Mouse (Mus musculus) ES-E14 (cell line): ENCODE measurements around the gene Fgr. TPM values are rescaled to one million over a fixed set of nuclear protein-coding genes. Genes with fewer than 3 reads are reported as not detected.

Source experiments
- DNase-seq: peaks from one replicate; pipeline ENCODE4 v3.0.0-alpha.2; 2013; ENCODE audit warnings: low read depth, low spot score
- H3K27ac ChIP-seq: 2 replicates; pipeline ENCODE4 v1.5.1; 2012; ENCODE audit warnings: low read depth, mild to moderate bottlenecking, low read length, moderate library complexity, mixed read lengths; ENCODE audit not compliant: poor library complexity, insufficient read depth, severe bottlenecking
- H3K36me3 ChIP-seq: 2 replicates; pipeline ENCODE4 v1.6.1; 2012; ENCODE audit warnings: mild to moderate bottlenecking, low read length, moderate library complexity, mixed read lengths; ENCODE audit not compliant: control insufficient read depth, poor library complexity, insufficient read depth, severe bottlenecking
- H3K4me1 ChIP-seq, 2 experiments: fragments of 150-350 bp in 1 of 2; sonication (generic) in 1 of 2; 2 replicates each; pipeline ENCODE4 v1.6.1; 2012; ENCODE audit warnings: low read length in 2 of 2, mild to moderate bottlenecking in 1 of 2, mixed read lengths in 1 of 2; ENCODE audit not compliant: control insufficient read depth in 2 of 2, insufficient read depth in 2 of 2, poor library complexity in 1 of 2
- H3K4me3 ChIP-seq, 2 experiments: fragments of 150-350 bp in 1 of 2; sonication (generic) in 1 of 2; 2 replicates each; pipeline ENCODE4 v1.5.1; 2012; ENCODE audit warnings: low read length in 2 of 2, low read depth in 1 of 2, mild to moderate bottlenecking in 1 of 2, mixed read lengths in 1 of 2; ENCODE audit not compliant: insufficient read depth in 1 of 2, poor library complexity in 1 of 2, severe bottlenecking in 1 of 2
- H3K9ac ChIP-seq: 2 replicates; pipeline ENCODE4 v1.6.1; 2012; ENCODE audit warnings: low read depth, mild to moderate bottlenecking, low read length, mixed read lengths; ENCODE audit not compliant: poor library complexity, insufficient read depth, severe bottlenecking
- H3K9me3 ChIP-seq: fragments of 150-350 bp; sonication (generic); 2 replicates; pipeline ENCODE4 v1.6.1; 2012; ENCODE audit warnings: low read depth, mild to moderate bottlenecking, low read length; ENCODE audit not compliant: control insufficient read depth, insufficient read depth
- CHD2 ChIP-seq: IDR thresholded peaks from 2 replicates; pipeline ENCODE4 v1.6.1; 2014; ENCODE audit warnings: mild to moderate bottlenecking, low read depth, low read length, inconsistent platforms
- HCFC1 ChIP-seq: IDR thresholded peaks from 2 replicates; pipeline ENCODE4 v1.6.1; 2012; ENCODE audit warnings: low read length, inconsistent platforms, borderline replicate concordance; ENCODE audit not compliant: insufficient read depth
- MAFK ChIP-seq: IDR thresholded peaks from 2 replicates; pipeline ENCODE4 v1.6.1; 2014; ENCODE audit warnings: mild to moderate bottlenecking, low read depth, low read length, inconsistent platforms; ENCODE audit not compliant: insufficient read depth
- ZC3H11A ChIP-seq: IDR thresholded peaks from 2 replicates; pipeline ENCODE4 v1.6.1; 2012; ENCODE audit warnings: low read depth, mild to moderate bottlenecking, inconsistent platforms, low read length, borderline replicate concordance
- ZNF384 ChIP-seq: IDR thresholded peaks from 2 replicates; pipeline ENCODE4 v1.6.1; 2012; ENCODE audit warnings: low read depth, low read length, inconsistent platforms
- in situ Hi-C, 2 experiments: fragments of 600-800 bp; cut with MboI; formaldehyde crosslinking; loops; one replicate each; pipeline ENCODE4 v1.15.1; 2025; ENCODE audit warnings: low sequenced_read_pairs in 2 of 2, inconsistent platforms in 1 of 2; ENCODE audit not compliant: unreplicated experiment in 2 of 2
- total RNA-seq: library from RNA; depleted of rRNA; stranded (reverse); fragments of 300-350 nt; gene quantifications from 2 replicates; pipeline ENCODE4 v1.2.3, GENCODE M21; 2012

Fgr gene
- total RNA-seq, 1 experiment = 1.8 TPM

DNA sequence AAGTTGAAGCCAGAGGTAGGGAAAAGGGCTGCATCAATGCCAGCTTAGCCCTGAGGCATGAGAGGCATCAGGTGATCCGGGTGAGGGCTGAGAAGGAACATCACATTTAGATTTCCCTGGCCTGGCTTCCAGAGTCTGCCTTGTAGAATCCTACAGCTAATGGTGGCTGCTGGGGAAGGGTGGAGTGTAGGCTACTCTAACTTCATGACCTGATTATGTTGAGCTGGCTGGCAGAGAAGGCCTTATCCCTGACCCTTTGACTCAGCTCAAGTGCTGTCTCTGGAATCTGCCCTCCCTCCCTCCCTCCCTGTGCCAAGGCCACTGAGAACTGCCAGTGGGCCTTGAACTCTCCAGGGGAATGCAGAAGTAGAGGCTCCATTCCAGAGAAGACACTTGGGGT is 61.6 kb downstream of the Fgr start:
- Histone ChIP-seq H3K4me1 (peaks cover 13 to 34% of the 10 kb centered on the region in 2 experiments), H3K36me3 (peaks cover 3% of the 10 kb centered on the region; the same call in 1 of the 2 replicates), H3K9me3 (no peaks in the 10 kb centered on the region), H3K9ac (no peak overlapping the region), H3K4me3 (no peak overlapping the region), H3K27ac (no peak overlapping the region)
- in situ Hi-C loops = no loop called here
- TF ChIP-seq CHD2 (no peak), HCFC1 (no peak), MAFK (no peak)
- no peak for DNase-seq

DNA sequence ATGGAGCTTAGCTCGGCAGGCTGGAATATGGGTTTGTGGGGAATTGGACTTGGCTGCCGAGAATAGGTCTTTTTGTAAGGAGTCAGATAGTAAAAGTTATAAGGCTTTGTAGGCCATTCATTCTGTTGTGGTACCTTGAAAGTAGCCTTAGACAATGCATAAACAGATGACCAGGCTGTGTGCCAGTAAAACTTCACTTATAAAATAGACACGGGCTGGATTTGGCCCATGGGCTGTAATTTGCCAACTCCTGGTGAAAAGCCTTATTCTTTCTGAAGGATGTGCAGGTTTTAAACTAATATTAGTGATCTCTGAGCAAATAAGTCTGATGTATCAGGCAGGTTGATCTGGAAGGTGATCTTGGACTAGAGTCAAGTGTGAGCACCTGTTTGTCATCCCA is 62.1 kb downstream of the Fgr start:
- H3K4me3 ChIP-seq = no peak overlapping the region
- H3K4me1 ChIP-seq = peaks cover 13 to 31% of the 10 kb centered on the region in 2 experiments
- no peak for DNase-seq
- in situ Hi-C loops = no loop called here
- H3K9me3 ChIP-seq = no peaks in the 10 kb centered on the region
- no peak overlapping the region for H3K9ac ChIP-seq
- H3K36me3 ChIP-seq = peaks cover 3% of the 10 kb centered on the region; the same call in 1 of the 2 replicates
- no peak overlapping the region for H3K27ac ChIP-seq
- TF ChIP-seq CHD2 = no peak
- TF ChIP-seq ZC3H11A = no peak
- no peak for TF ChIP-seq ZNF384
- TF ChIP-seq MAFK = no peak
- TF ChIP-seq HCFC1 = no peak

GRCm38 (mm10) chr4:133037293-133037692 is 63.4 kb downstream of the Fgr start:
- DNase-seq = no peak
- H3K9ac ChIP-seq = no peak overlapping the region
- TF ChIP-seq ZNF384 (no peak), HCFC1 (no peak), MAFK (no peak), CHD2 (no peak), ZC3H11A (no peak)
- no peak overlapping the region for H3K27ac ChIP-seq
- peaks cover 14 to 28% of the 10 kb centered on the region in 2 experiments for H3K4me1 ChIP-seq
- in situ Hi-C loops = no loop called here
- H3K9me3 ChIP-seq = no peaks in the 10 kb centered on the region
- no peak overlapping the region for H3K4me3 ChIP-seq
- peaks cover 8% of the 10 kb centered on the region; the same call in 1 of the 2 replicates for H3K36me3 ChIP-seq

- Histone ChIP-seq H3K9ac (no peak overlapping the region), H3K9me3 (no peaks in the 10 kb centered on the region), H3K4me1 (peaks cover 12 to 23% of the 10 kb centered on the region in 2 experiments), H3K27ac (no peak overlapping the region), H3K36me3 (peaks cover 8% of the 10 kb centered on the region; the same call in 1 of the 2 replicates), H3K4me3 (peak overlapping the region; percentile 81 to 95)
- TF ChIP-seq ZNF384 (no peak), ZC3H11A (no peak), MAFK (no peak), CHD2 (no peak), HCFC1 (no peak)
- in situ Hi-C loops = no loop called here
- no peak for DNase-seq
These were observed 63.9 kb downstream of the Fgr start for GRCm38 (mm10) chr4:133037798-133038197.

- in situ Hi-C loops = no loop called here
- Histone ChIP-seq H3K4me3 (peak overlapping the region; percentile 81 to 95), H3K4me1 (peaks cover 11 to 19% of the 10 kb centered on the region in 2 experiments), H3K9me3 (no peaks in the 10 kb centered on the region), H3K27ac (peak overlapping the region; percentile 99), H3K9ac (peak overlapping the region; percentile 95), H3K36me3 (peaks cover 8% of the 10 kb centered on the region; the same call in 1 of the 2 replicates)
- TF ChIP-seq ZNF384 = no peak
- no peak for TF ChIP-seq HCFC1
- TF ChIP-seq MAFK = no peak
- TF ChIP-seq ZC3H11A = no peak
- TF ChIP-seq CHD2 = no peak
- DNase-seq = no peak
These were observed 64.7 kb downstream of the Fgr start for GRCm38 (mm10) chr4:133038521-133039115.
